Mouse (Mus musculus) neural tube, embryonic 10.5 days (tissue): ENCODE results near the gene Batf2.
A peak's percentile ranks its signal among the peaks of the same experiment; 100 is the strongest.
"Not testable (repeated sequence)": the region's sequence is repeated elsewhere in the genome, so short reads cannot be mapped to it uniquely, and the experiment has no call there.

Experiments used
- DNase-seq: peaks from one replicate; pipeline ENCODE4 v3.0.0-alpha.2; 2017; ENCODE audit warnings: low spot score; ENCODE audit errors: extremely low spot score

The Batf2 gene

DNA sequence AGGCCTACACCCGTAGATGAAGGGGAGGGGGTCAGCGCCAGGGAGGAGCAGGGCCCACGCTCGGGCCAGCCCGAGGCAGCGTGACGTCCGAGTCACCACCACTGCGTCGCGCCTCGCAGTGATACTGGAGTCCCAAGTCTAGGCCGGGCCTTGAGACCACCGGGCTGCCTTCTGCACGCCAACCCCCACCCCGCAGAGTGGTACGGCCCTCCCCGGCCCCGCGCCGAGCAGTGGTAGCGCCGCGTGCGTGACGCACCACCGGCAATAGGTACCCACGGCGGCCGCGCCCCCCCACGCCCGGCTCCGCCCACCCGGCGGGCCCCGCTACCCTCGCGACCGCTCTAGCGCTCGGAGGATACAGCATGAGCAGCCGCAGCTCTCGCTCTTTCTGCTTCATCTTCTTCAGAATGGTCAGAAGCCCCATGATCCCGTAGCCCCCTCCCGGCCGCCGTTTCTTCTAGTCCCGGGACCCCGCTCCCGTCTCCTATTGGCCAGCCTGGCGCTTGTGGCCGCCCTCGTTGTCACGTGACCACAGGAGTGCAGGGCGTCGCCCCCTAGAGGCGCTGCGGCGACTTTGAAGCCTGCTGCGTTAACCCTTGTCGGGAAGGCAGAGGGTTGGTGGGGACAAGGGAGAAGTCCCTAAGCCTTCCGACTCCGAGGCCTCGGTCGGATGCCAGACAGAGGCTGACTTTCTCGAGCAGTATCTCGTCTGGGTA is at the start of gene Batf2:
Gene Batf2, plus strand, starts transcription at position 306 of the 716 bp plus-strand sequence.
- DNase-seq, result peak; percentile 97

DNA sequence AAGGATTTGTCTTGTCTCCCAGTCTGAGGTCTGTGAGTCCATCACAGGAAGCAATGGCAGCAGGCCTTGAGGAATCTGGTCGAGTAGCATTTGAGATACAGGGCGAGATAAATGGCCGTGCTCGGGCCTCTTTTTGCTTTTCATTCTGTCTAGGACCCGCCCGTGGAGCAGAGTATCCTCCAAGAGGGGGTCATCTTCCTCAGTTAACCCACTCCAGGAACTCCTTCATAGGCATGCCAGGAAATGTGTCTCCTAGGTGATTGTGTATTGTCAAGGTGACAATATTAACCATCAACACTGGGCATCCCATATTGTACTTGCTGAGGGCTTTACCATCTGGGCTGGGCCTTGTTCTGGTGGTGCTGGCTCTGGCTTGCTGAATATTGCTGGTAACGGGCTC is 46.7 kb upstream of the Batf2 start, which contains the start of gene AC131692.1:
Gene AC131692.1, plus strand, starts transcription at position 301 of the 400 bp plus-strand sequence.
- no peak for DNase-seq

DNA sequence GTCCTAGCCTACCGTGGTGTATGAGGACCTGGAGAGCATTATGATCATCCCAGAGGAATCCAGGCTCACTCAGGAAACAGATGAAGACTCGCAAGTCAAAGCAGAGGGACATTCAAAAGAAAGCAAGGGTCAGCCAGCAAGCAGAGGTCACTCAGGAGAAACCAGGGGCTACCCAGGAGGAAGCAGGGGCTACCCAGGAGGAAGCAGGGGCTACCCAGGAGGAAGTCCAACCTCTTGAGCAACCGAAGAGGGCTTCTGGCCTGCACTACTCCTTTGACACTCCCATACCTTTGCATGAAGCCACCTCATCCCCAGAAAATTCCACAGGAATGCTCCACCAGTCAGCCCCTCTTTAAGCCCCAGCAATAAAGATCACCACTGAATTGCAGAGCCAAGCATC is 42.9 kb upstream of the Batf2 start:
- DNase-seq, result no peak

DNA sequence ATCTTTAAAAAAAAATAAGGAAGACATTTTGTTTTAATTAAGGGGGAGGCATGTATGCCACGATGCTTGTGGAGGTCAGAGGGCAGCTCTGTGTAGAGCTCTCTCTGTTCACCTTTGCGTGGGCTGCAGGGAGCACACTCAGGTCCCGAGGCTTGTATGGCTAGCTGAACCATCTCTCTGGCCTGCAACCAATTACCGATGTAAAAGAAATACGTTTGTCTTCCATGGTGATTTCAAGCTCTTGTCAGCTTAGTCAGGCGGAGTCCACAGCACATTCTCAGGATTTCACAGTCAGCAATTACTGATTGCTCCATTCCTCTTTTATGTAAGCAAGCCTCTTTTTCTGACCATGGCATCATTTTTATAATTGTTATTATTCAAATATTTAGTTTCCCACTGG is 39.6 kb upstream of the Batf2 start:
- DNase-seq, result no peak

DNA sequence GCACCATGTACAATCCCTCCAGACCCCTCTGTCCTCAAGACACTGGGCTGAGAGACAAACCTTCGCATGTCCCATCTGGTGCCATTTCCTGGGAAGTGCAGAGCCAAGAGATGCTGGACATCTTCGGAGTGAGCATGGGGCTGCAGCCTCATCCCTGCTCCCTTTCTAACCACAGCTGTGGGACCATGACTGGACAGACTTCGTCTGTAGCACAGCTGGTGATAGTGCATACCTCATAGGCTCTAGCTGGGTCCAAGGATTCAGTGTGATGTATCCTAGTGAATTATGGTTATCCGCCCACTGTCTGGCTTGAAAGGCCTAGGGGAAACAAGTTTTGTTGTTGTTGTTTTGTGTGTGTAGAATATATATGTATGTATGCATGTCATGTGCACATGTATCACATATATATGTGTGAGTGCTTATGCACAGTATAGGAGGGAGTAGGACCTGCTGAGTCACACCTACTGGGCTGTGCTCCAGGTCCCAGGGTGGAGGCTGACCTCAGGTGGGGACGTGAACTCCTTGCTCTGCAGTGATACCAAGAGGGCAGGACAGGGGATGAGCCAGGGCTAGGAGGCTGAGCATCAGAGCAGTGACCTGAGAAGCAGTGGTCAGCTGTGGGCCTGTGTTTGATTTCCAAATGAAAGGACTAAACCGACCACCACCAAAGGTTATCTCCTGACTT is 38.5 kb upstream of the Batf2 start:
- DNase-seq, result no peak

DNA sequence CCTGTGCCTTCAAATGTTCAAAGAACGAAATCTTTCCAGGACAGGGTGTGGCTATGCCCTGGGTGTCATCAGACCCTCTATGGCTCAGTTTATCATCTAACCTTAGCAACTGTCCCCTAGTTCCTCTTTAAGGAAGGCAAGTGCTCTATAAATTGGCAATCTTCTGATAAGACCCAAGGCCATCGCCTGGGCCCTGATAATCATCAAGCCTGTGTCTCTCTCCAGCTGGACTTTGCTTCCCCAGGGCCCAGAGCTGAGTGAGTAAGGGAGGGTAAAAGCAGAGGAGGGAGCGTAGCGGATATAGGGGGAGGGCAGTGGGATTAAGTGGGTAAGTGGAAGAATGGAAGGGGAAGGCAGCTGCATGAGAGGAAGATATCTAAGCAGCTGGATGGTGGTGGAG is 36.3 kb upstream of the Batf2 start:
- DNase-seq, result no peak

DNA sequence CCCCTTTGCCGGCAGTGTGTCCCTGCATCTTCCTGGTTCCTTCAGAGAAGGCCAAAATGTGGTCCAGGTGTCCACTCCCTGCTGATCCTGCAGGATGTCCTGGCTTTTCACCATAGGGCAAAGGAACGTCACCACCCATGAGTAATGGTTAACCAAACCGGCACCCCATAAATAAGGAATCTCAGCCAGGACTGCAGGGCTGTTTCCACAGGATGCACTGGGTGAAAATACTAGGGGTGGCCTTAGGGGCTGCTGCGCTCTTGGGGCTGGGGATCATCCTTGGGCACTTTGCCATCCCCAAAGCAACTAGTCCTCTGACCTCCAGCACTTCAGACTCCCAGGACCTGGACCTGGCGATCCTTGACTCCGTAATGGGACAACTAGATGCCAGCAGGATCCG is 35.2 kb upstream of the Batf2 start, which contains the start of gene Naaladl1:
Gene Naaladl1, plus strand, starts transcription at position 197 of the 400 bp plus-strand sequence.
- no peak for DNase-seq

DNA sequence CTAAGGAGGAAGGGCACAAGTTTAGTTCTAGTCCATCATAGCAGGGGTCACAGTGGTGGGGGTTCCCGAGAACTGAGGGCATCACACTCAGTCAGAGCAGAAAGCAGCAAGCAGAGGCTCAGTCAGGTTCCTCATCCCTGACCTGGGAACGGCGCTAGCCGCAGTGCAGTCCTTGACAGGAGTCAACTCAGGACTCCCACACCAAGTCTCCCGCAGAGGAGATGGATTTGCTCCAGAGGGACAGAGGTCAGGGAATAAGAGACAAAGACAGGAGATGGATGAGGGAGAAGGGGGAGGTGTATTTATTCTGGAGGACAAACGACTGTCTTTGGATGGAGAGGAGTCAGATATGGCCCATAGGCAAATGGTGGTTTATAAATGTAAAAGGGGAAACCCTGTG is 27.7 kb upstream of the Batf2 start:
- no peak for DNase-seq

DNA sequence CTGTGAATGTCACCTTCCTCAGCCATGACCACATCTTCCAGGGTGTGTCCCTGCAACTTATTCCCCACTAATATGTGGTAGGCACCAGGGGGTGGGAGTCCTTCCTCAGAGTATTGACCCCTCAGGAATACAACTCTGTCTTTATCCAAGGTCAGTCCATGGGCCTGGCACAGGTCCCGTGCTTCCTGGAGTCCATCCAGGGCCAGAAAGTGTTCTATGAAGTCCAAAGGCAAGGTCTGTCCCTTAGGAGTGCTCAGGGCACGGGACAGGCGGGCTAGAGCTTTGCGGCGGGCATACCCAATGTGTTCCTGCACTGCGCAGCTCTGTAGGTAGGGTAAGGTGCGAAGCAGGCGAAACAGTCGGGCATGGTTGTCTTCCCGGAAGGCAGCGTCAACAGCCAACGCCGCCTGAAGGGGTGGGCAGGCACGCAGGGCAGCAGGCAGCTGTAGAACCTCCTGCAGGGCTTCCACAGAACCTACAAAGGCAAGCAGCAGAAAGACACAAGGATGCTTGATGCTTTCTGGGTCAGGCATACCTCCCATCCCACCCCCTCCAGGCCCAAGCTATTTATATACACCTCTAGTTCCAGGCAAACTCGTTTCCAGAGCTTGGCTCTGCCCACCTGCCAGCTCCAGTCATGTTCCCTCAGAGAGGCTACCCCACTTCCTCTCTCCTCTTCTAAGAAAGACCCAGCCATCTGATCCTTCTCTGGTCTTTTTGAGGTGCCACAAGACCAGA is 24.5 kb upstream of the Batf2 start:
- DNase-seq, result no peak

DNA sequence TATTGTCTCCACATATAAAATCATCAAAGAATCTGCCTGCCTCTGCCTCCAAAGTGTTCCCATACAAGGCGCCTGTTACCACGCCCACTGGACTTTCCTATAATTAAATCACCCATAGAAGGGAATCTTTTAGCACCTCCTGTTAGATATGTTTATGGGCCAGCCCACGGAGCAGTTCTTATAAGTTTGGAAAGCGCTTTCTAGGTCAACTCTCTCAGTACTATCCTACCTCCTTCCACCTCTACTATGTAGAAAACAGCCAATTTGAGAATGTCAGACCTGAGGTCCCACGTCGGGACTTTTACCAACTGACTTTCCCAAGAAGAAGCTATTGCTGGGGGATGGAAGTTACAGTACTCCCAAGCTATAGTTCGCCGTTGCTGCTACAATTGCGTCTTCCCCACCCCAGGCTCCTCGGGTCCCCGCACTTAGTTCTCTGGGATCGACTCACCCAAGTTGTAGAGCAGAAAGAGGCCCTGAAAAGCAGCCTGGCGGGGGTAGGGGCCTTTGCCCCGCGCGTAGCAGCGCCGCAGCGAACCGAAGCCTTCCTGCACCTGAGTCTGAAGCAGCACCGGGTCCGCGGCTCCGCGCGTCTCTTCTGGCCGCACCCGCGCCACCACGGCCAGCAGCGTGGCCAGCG is 23.3 kb upstream of the Batf2 start:
- no peak for DNase-seq

DNA sequence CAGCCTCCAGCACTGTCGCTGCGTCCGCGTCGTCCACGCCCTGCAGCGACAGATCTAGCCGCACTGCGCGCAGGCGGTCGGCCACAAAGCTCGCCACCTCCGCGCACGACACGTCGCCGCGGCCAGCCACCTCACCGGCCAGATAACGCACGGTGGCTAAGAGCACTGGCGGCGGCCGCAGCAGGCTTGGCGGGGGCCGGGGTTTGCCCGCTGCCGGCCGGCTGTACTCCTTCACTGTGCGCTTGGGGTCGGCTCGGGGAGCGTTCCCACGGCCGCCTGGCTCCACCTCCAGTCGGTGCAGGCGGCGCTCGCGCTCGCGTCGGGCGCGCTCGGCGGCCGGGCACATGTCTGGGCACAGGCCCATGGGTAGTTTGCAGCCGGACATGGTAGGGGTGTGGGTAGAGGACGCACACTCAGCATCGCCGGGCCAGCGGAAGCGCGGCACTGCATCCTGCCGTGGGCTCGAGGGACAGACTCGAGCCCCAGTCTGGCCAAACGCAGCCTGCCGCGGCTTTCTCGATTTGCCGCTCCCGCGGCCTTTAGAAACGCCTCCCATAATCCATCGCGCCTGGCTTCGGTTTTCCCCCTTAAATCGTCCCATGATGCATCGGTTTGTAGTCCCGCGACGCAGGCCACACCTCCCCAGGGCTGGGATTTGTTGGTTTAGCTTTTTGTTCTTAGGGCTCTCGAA is 22.7 kb upstream of the Batf2 start, which contains the start of gene Sac3d1:
Gene Sac3d1, minus strand, starts transcription at position 665 of the 691 bp plus-strand sequence.
- peak; percentile 89 for DNase-seq

DNA sequence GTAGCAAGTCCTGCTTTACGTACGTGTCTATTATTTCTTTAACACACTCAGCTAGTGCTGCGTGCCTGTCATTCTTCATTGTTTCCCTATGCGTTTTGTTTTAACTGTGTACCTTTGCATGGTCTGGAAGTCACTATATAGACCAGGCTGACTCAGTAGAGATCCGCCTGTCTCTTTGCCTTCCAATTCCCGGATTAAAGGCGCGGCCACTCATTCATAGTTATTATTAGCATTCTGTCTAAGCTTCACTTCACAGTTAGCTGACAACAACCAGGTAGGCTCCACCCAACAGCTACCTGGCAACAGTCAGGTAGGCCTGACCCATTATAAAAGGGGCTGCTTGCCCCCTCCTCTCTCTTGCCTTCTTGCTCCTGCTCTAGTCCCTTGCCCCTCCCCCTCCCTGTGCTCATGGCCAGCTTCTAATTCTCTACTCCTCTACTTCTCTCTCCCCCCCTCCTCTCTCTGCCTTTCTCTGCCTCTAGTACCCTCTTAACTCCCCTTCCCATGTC is 22.1 kb upstream of the Batf2 start:
- no peak for DNase-seq

DNA sequence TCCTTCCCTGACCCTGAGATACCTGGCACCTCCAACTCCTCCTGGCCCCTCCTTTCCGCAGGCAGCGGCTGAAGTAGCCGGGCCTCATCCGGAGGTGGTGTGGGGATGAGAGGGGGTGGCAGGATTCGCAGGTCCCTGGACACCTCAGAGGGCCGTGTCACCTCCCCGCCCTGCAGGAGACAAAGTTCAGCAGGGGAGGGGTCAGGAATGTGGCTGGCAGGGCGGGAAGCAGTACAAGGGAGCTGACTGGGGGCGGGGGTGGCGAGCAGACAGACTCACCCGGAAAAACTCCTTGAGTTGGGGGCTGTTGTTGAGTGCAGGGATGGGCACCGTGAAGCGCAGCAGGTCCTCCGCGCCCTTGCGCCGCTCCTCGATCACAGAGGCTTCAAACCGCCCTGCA is 19.0 kb upstream of the Batf2 start:
- DNase-seq, result no peak

DNA sequence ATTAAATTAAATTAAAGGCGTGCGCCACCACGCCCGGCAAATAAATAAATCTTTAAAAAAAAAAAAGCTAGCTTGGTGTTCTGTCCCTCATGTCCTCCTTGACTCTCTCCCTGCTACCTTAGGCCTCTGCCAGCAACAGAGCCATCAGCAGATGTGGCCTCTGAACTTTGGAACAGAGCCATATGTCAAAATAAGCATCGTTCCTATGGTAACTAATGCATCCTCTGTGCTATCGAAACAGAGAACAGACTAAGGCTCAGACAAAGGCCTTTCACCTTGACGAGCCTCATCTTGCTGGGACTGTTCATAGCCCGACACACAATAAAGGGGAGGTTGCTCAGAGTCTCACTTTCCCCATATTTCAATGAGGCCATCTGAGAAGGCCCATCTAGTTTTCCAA is 17.5 kb upstream of the Batf2 start:
- peak; percentile 41 for DNase-seq

DNA sequence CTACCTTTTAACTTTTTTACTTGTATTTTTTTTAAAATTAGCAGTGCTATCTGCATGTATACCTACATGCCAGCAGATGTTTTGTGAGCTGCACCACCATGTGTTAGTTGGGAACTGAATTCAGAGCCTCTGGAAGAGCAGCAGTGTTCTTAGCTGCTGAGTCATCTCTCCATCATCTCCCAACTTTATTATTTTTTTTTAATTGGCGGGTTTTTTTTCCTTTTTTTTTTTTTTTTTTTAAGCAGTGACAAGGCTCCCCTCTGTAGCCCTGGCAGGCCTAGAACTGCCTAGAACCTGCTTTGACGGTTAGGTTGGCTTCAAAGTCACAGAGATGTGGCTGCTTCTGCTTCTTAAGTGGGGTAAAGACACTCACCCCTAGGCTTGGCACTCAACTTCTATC is 15.9 kb upstream of the Batf2 start:
- no peak for DNase-seq

DNA sequence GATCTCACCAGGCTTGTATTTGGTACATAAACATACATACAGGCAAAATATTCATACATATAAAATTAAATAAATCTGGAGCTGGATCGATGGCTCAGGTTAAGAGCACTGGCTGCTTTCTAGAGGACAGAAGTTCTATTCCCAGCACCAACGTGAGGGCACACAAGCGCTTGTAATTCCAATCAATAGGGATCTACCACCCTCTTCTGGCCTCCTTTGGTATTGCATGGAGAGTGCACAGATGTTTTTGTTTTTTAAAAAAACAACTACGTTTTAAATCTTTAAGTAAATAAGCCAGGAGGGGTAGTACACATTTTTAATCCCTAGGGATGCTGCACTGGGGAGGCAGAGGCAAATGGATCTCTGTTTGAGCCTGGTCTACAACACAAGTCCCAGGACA is 14.5 kb upstream of the Batf2 start:
- DNase-seq, result peak; percentile 50

DNA sequence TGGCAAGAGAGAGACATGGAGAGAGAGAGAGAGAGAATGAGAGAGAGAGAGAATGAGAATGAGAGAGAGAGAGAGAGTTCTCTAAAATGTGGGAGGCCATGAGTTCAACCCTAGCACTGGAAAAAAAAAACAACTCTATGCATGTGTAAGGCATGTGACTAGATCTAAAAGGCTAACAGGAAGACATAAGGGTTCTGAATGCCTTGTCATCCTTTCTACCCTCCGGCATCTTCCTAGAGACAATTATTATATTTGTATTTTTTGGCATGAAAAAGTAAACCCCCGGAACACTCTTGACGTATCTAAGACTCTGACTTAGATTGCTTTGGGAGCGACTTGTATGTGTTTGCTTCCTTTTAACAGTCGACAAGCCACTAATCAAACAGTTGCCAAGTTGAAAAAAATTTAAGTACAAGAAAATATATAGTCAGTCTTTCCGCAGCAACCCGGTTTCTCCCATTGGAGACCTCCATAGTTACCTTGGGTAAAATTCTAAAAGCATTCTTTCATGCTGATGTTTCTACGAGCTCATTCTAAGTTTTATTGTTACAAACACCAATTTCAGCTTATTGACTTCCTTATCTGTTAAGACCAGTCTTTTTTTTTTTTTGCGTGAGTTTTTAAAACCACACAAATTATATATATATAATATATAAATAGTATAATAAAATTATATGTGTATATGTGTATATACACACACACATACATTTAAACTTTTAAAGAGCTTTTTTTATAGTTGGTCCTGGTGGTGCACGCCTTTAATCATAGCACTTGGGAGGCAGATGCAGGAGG is 13.8 kb upstream of the Batf2 start:
- DNase-seq, result no peak

DNA sequence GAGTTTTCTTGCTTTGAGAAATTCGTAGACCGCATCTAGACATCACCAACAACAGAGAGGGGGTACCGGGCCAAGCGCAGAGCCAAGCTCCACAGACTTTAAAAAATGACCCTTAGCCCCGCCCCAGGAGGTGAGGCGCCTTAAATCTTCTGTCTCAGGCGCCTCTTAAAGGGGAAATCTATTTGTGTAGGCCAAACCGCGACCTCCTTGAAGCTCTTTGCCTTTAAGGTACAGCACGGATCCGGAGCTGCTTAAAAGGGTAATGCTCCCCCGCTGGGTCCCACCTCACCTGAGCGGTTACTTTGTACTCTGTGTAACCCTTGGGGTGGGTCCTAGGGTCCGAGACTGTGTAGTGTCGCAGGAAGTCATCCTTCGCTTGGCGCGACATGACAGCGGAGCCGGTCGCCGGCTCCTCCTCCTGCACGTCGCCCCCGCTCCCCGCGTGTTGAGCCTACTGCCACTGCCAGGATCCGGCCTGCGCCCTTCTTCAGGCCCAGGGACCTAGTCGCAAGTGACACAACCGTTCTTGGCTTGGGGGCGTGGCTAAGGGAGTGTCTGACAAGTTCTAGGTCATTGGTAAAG is 12.9 kb upstream of the Batf2 start, which contains the start of gene Snx15:
Gene Snx15, minus strand, starts transcription at position 545 of the 582 bp plus-strand sequence.
- DNase-seq, result peak; percentile 91

DNA sequence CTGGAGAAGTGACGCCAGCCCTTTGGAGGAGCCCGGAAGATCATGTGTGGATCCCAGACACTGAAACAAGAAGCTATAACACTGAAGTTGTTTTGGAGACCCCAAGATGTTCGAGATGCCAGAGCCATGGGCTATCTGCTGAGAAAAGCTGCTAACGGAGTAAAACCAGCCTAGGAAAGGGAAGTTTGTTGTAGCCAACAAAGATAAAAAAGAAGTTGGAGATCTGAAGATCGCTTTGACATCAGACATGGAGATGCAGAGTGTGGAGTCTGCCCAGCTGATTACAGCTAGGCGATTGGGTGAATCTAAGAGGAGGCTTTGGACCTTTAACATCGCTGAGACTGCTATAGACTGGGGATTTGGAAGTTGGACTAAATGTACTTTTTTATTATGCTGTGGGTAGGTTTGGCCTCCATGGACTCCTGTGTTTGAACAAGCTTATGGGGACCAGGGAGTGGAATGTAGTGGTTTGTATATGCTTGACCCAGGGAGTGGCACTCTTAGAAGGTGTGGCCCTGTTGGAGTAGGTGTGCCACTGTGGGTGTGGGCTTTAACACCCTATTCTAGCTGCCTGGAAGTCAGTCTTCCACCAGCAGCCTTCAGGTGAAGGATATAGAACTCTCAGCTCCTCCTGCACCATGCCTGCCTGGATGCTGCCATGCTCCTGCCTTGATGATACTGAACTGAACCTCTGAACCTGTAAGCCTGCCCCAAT is 10.2 kb upstream of the Batf2 start:
- not testable (repeated sequence) for DNase-seq
